Mouse (Mus musculus): ENCODE data around the gene Gm4707. TPM values are rescaled to one million over a fixed set of nuclear protein-coding genes. Genes with fewer than 3 reads are reported as not detected.
"Not testable (repeated sequence)": the region's sequence is repeated elsewhere in the genome, so short reads cannot be mapped to it uniquely, and the experiment has no call there.

Gm4707 gene
- polyA plus RNA-seq, 1 experiment: 2.3 TPM

GRCm38 (mm10) chr17:71445191-71445590 is 14.5 kb downstream of the Gm4707 start:
- H3K4me3 ChIP-seq (ENCODE audit: insufficient read depth, low read length): no peak overlapping the region
- TF ChIP-seq CTCF (IDR thresholded peaks at IDR 0.05; ENCODE audit: borderline replicate concordance, insufficient read depth, low read length) (no peak), POLR2A (IDR thresholded peaks at IDR 0.05; ENCODE audit: low read depth, low read length) (no peak)
- H3K27ac ChIP-seq (ENCODE audit: insufficient read depth, low read length): no peak overlapping the region
- H3K4me1 ChIP-seq (ENCODE audit: control insufficient read depth, insufficient read depth, low read length): no peaks in the 10 kb centered on the region

- TF ChIP-seq POLR2A (IDR thresholded peaks at IDR 0.05; ENCODE audit: low read depth, low read length): no peak
- TF ChIP-seq CTCF (IDR thresholded peaks at IDR 0.05; ENCODE audit: borderline replicate concordance, insufficient read depth, low read length): no peak
- Histone ChIP-seq H3K4me1 (ENCODE audit: control insufficient read depth, insufficient read depth, low read length) (no peaks in the 10 kb centered on the region), H3K27ac (ENCODE audit: insufficient read depth, low read length) (no peak overlapping the region), H3K4me3 (ENCODE audit: insufficient read depth, low read length) (no peak overlapping the region)
Measured at GRCm38 (mm10) chr17:71444718-71445117, 15.0 kb downstream of the Gm4707 start.

GRCm38 (mm10) chr17:71444126-71444525 is 15.6 kb downstream of the Gm4707 start:
- Histone ChIP-seq H3K27ac (ENCODE audit: insufficient read depth, low read length) (no peak overlapping the region), H3K4me3 (ENCODE audit: insufficient read depth, low read length) (no peak overlapping the region), H3K4me1 (ENCODE audit: control insufficient read depth, insufficient read depth, low read length) (no peaks in the 10 kb centered on the region)
- TF ChIP-seq CTCF (IDR thresholded peaks at IDR 0.05; ENCODE audit: borderline replicate concordance, insufficient read depth, low read length): no peak
- TF ChIP-seq POLR2A (IDR thresholded peaks at IDR 0.05; ENCODE audit: low read depth, low read length): no peak

- Histone ChIP-seq H3K4me1 (ENCODE audit: control insufficient read depth, insufficient read depth, low read length) (no peaks in the 10 kb centered on the region), H3K4me3 (ENCODE audit: insufficient read depth, low read length) (no peak overlapping the region), H3K27ac (ENCODE audit: insufficient read depth, low read length) (no peak overlapping the region)
- TF ChIP-seq CTCF (IDR thresholded peaks at IDR 0.05; ENCODE audit: borderline replicate concordance, insufficient read depth, low read length) (no peak), POLR2A (IDR thresholded peaks at IDR 0.05; ENCODE audit: low read depth, low read length) (no peak)
Measured at GRCm38 (mm10) chr17:71443273-71443672, 16.4 kb downstream of the Gm4707 start.

GRCm38 (mm10) chr17:71422502-71422901 is 37.2 kb downstream of the Gm4707 start:
- H3K27ac ChIP-seq (ENCODE audit: insufficient read depth, low read length); H3K4me3 ChIP-seq (ENCODE audit: insufficient read depth, low read length); H3K4me1 ChIP-seq (ENCODE audit: control insufficient read depth, insufficient read depth, low read length): not testable (repeated sequence)

GRCm38 (mm10) chr17:71419448-71419847 is 40.3 kb downstream of the Gm4707 start:
- not testable (repeated sequence) for H3K4me1 ChIP-seq (ENCODE audit: control insufficient read depth, insufficient read depth, low read length); H3K27ac ChIP-seq (ENCODE audit: insufficient read depth, low read length); H3K4me3 ChIP-seq (ENCODE audit: insufficient read depth, low read length)

- Histone ChIP-seq H3K27ac (ENCODE audit: insufficient read depth, low read length) (no peak overlapping the region), H3K4me1 (ENCODE audit: control insufficient read depth, insufficient read depth, low read length) (no peaks in the 10 kb centered on the region), H3K4me3 (ENCODE audit: insufficient read depth, low read length) (no peak overlapping the region)
- no peak for TF ChIP-seq POLR2A (IDR thresholded peaks at IDR 0.05; ENCODE audit: low read depth, low read length)
Measured at GRCm38 (mm10) chr17:71417008-71417407, 42.7 kb downstream of the Gm4707 start.

Other genes starting within 250 kb of the Gm4707 start
- gene Emilin2, start 147.9 kb downstream of the Gm4707 start, polyA plus RNA-seq (2011; ENCODE audit: insufficient read length, low read depth, missing spikeins): 18.0 and 20.2 TPM in 2 replicates
- 56.8 and 57.4 TPM in 2 replicates for gene Smchd1, start 15.4 kb upstream of the Gm4707 start, polyA plus RNA-seq (2011; ENCODE audit: insufficient read length, low read depth, missing spikeins)
- 22.4 and 29.5 TPM in 2 replicates for gene Ndc80, start 66.9 kb upstream of the Gm4707 start, polyA plus RNA-seq (2011; ENCODE audit: insufficient read length, low read depth, missing spikeins)
- not detected in 2 replicates for gene Spdya, start 92.1 kb upstream of the Gm4707 start, polyA plus RNA-seq (2011; ENCODE audit: insufficient read length, low read depth, missing spikeins)
- 99.2 and 118 TPM in 2 replicates for gene Wdr43, start 156.0 kb upstream of the Gm4707 start, polyA plus RNA-seq (2011; ENCODE audit: insufficient read length, low read depth, missing spikeins)
- not detected in 2 replicates for gene Togaram2, start 213.3 kb upstream of the Gm4707 start, polyA plus RNA-seq (2011; ENCODE audit: insufficient read length, low read depth, missing spikeins)

All from embryonic fibroblast, embryonic 13.5 days (primary cell).